ENCODE assay signal across 15 mouse cellular contexts in genomic region chr4:149936921-149937320, GRCm38 (mm10). TPM values are rescaled to one million over a fixed set of nuclear protein-coding genes. Genes with fewer than 3 reads are reported as not detected.
DNase-seq lines count a peak whose midpoint lies in the region; ATAC-seq and TF ChIP-seq lines count a peak whose summit lies in the region.
"Had no signal": no experiment of that assay in that cellular context is flagged by ENCODE, and none has a peak within 500 bp of the region (broad histone marks: within the 10 kb centered on the region; RNA-seq: fewer than 3 reads in every experiment).

No protein-coding gene starts in this region.

- peak; percentile 36; the same call in 1 of the 2 replicates for ATAC-seq in hindbrain, embryonic 15.5 days (ENCODE audit: low FRiP score, low read depth)
- no peak for ATAC-seq in hindbrain, embryonic 13.5 days (ENCODE audit: low FRiP score)
- no peak; the same call in 1 of the 2 replicates for ATAC-seq in forebrain, embryonic 11.5 days (replicated peaks; ENCODE audit: low FRiP score)

- no peak overlapping the region for H3K27ac ChIP-seq in hindbrain, embryonic 15.5 days (replicated peaks)
- H3K27ac ChIP-seq in hindbrain, embryonic 13.5 days, result no peak overlapping the region
- H3K27ac ChIP-seq in forebrain, embryonic 11.5 days (ENCODE audit: low read depth, low read length), result no peak overlapping the region
- H3K27ac ChIP-seq: lung, embryonic 15.5 days; stomach, postnatal 0 days had no signal

- H3K36me3 ChIP-seq in hindbrain, embryonic 15.5 days, result no peaks in the 10 kb centered on the region
- H3K36me3 ChIP-seq in hindbrain, embryonic 13.5 days, result no peaks in the 10 kb centered on the region
- no peaks in the 10 kb centered on the region for H3K36me3 ChIP-seq in E14TG2a.4 (ENCODE audit: insufficient read depth, low read length)
- H3K36me3 ChIP-seq in forebrain, embryonic 11.5 days (ENCODE audit: control insufficient read depth, insufficient read depth, low read length), result no peaks in the 10 kb centered on the region
- H3K36me3 ChIP-seq: lung, embryonic 15.5 days had no signal

- no peak for TF ChIP-seq CTCF in E14TG2a.4 (conservative IDR thresholded peaks at IDR 0.05; ENCODE audit: low read length)

- H3K9ac ChIP-seq in hindbrain, embryonic 15.5 days, result no peak overlapping the region
- no peak overlapping the region for H3K9ac ChIP-seq in hindbrain, embryonic 13.5 days
- H3K9ac ChIP-seq in forebrain, embryonic 11.5 days (ENCODE audit: low read length), result no peak overlapping the region
- H3K9ac ChIP-seq: lung, embryonic 15.5 days had no signal

- H3K27me3 ChIP-seq in hindbrain, embryonic 15.5 days, result no peaks in the 10 kb centered on the region
- H3K27me3 ChIP-seq in hindbrain, embryonic 13.5 days, result 0 out of 2 replicates have a peak, but pooled peaks cover 5% of the 10 kb centered on the region
- H3K27me3 ChIP-seq in E14TG2a.4 (ENCODE audit: insufficient read depth, low read length), result peaks cover 14% of the 10 kb centered on the region
- H3K27me3 ChIP-seq in forebrain, embryonic 11.5 days (ENCODE audit: control insufficient read depth, insufficient read depth, low read length), result no peaks in the 10 kb centered on the region
- H3K27me3 ChIP-seq: lung, embryonic 15.5 days had no signal

- no peak overlapping the region for H3K4me2 ChIP-seq in hindbrain, embryonic 15.5 days
- no peak overlapping the region for H3K4me2 ChIP-seq in hindbrain, embryonic 13.5 days
- no peak overlapping the region for H3K4me2 ChIP-seq in forebrain, embryonic 11.5 days (ENCODE audit: low read depth, low read length, severe bottlenecking)
- H3K4me2 ChIP-seq: lung, embryonic 15.5 days had no signal

- 57% methylated on average over 5 of the region's 5 CpGs for WGBS in hindbrain, embryonic 15.5 days
- 63% methylated on average over 5 of the region's 5 CpGs for WGBS in hindbrain, embryonic 13.5 days
- WGBS in forebrain, embryonic 11.5 days, result 76% methylated on average over 5 of the region's 5 CpGs

- peak; percentile 58 for DNase-seq in embryo, embryonic 10.5 days (ENCODE audit: low spot score)
- no peak for DNase-seq in embryo, embryonic 9.5 days (ENCODE audit: extremely low spot score)
- DNase-seq in mesoderm, embryonic 11.5 days (ENCODE audit: low read depth, low spot score), result peak; percentile 60
- DNase-seq in forebrain, embryonic 11.5 days (ENCODE audit: low spot score), result no peak
- DNase-seq in frontal cortex, postnatal 36 days (ENCODE audit: low spot score in 2 of 2), result no peak
- DNase-seq: adrenal gland, postnatal 25 days; cerebellum, adult 8-10 months; gastrocnemius, postnatal 36 days; right cerebral cortex, adult 18-20 months; thymus, postnatal 14 days had no signal

- no peaks in the 10 kb centered on the region for H3K9me3 ChIP-seq in hindbrain, embryonic 15.5 days
- H3K9me3 ChIP-seq in hindbrain, embryonic 13.5 days, result no peaks in the 10 kb centered on the region
- peaks cover 7% of the 10 kb centered on the region for H3K9me3 ChIP-seq in E14TG2a.4 (ENCODE audit: low read length)
- H3K9me3 ChIP-seq in forebrain, embryonic 11.5 days (ENCODE audit: control insufficient read depth, low read length), result no peaks in the 10 kb centered on the region
- H3K9me3 ChIP-seq: lung, embryonic 15.5 days had no signal

- no peak overlapping the region for H3K4me3 ChIP-seq in hindbrain, embryonic 15.5 days
- H3K4me3 ChIP-seq in hindbrain, embryonic 13.5 days, result no peak overlapping the region
- peak overlapping the region; percentile 39 for H3K4me3 ChIP-seq in E14TG2a.4 (replicated peaks; ENCODE audit: low read length)
- no peak overlapping the region for H3K4me3 ChIP-seq in forebrain, embryonic 11.5 days (ENCODE audit: low read depth, low read length)
- H3K4me3 ChIP-seq: lung, embryonic 15.5 days had no signal

- no peaks in the 10 kb centered on the region for H3K4me1 ChIP-seq in hindbrain, embryonic 15.5 days (replicated peaks)
- H3K4me1 ChIP-seq in hindbrain, embryonic 13.5 days (replicated peaks), result peaks cover 5% of the 10 kb centered on the region
- H3K4me1 ChIP-seq in E14TG2a.4 (replicated peaks; ENCODE audit: low read depth, low read length), result peaks cover 83% of the 10 kb centered on the region
- no peaks in the 10 kb centered on the region for H3K4me1 ChIP-seq in forebrain, embryonic 11.5 days (replicated peaks; ENCODE audit: control insufficient read depth, insufficient read depth, low read length)

RNA-seq across cellular contexts. Expression of gene Spsb1, which starts 17.9 kb away (rescaled TPM):
- 7.4 and 9.5 TPM in 2 replicates for polyA plus RNA-seq in hindbrain, embryonic 15.5 days (2015; fragmentation: Nextera tagmentation; extraction: Ambion mirVana)
- 7.2 and 7.8 TPM in 2 replicates for polyA plus RNA-seq in hindbrain, embryonic 13.5 days (2015; fragmentation: Nextera tagmentation; extraction: Ambion mirVana)
- 7.5 and 7.8 TPM in 2 replicates for polyA plus RNA-seq in forebrain, embryonic 11.5 days (2014; fragmentation: Nextera tagmentation; extraction: Ambion mirVana)

Comparison
In these comparisons a context has a peak if more than half of its experiments do, and no peak if none do; other contexts are left out.
1. DNase-seq: peak in embryo, embryonic 10.5 days (single experiment) and mesoderm, embryonic 11.5 days (single experiment); none in embryo, embryonic 9.5 days (single experiment), forebrain, embryonic 11.5 days (single experiment) and frontal cortex, postnatal 36 days (0 of 2).